ENCODE assay signal across 21 mouse cellular contexts in the genomic region with DNA sequence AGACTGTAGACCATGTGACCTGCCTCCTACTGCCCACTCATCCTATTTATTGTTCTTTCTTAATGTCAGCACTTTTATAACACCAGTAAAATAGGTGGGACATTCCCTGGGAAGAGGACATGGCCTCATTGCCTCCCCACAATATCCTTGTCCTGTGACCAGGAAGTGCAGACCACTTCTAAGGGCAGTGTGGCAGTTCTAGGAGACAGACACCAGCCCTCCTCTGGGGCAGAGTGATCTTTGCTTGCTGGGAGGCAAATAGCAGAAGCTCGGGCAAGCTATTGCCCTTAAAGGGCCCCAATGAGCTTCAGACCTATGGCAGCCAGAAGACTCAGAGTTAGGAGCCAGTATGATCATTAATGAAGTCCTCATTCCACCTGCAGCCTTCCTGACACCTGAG. TPM values are rescaled to one million over a fixed set of nuclear protein-coding genes. Genes with fewer than 3 reads are reported as not detected.
"Had no signal": no experiment of that assay in that cellular context is flagged by ENCODE, and none has a peak within 500 bp of the region (broad histone marks: within the 10 kb centered on the region; RNA-seq: fewer than 3 reads in every experiment).

No protein-coding gene starts in this region.

- H3K27ac ChIP-seq: kidney, embryonic 15.5 days; left cerebral cortex, adult 2 months; limb, embryonic 10.5 days; liver, embryonic 13.5 days; midbrain, embryonic 12.5 days; neural tube, embryonic 15.5 days had no signal

- H3K4me1 ChIP-seq: limb, embryonic 10.5 days; liver, embryonic 13.5 days; midbrain, embryonic 12.5 days; neural tube, embryonic 15.5 days had no signal

- DNase-seq: kidney, adult 2 months; kidney, postnatal 14 days; liver, embryonic 13.5 days; lung, adult 2 months; lung, postnatal 36 days; right cerebral cortex, postnatal 4 days; spleen, adult 18-20 months; thymus, postnatal 4 days had no signal

- H3K9me3 ChIP-seq: kidney, embryonic 15.5 days; limb, embryonic 10.5 days; liver, embryonic 13.5 days; midbrain, embryonic 12.5 days; neural tube, embryonic 15.5 days had no signal

- H3K27me3 ChIP-seq: kidney, embryonic 15.5 days; midbrain, embryonic 12.5 days; neural tube, embryonic 15.5 days had no signal

- H3K4me3 ChIP-seq: kidney, embryonic 15.5 days; left cerebral cortex, adult 2 months; limb, embryonic 10.5 days; liver, embryonic 13.5 days; midbrain, embryonic 12.5 days; myocyte; neural tube, embryonic 15.5 days had no signal

- ATAC-seq: lung, postnatal 0 days had no signal

- H3K36me3 ChIP-seq: limb, embryonic 10.5 days; liver, embryonic 13.5 days; midbrain, embryonic 12.5 days; neural tube, embryonic 15.5 days had no signal

- H3K4me2 ChIP-seq: kidney, embryonic 15.5 days; liver, embryonic 13.5 days; midbrain, embryonic 12.5 days; neural tube, embryonic 15.5 days had no signal

- H3K9ac ChIP-seq: kidney, embryonic 15.5 days; liver, embryonic 13.5 days; midbrain, embryonic 12.5 days; neural tube, embryonic 15.5 days had no signal

RNA-seq across cellular contexts. Expression of gene Pabpn1l, which starts 17.9 kb away (rescaled TPM):
- total RNA-seq: layer of hippocampus, adult 8-10 months; layer of hippocampus, postnatal 14 days; left cerebral cortex, adult 2 months; left cerebral cortex, postnatal 14 days; megakaryocyte-erythroid progenitor cell, adult 5-6 weeks had no signal
- polyA plus RNA-seq: limb, embryonic 10.5 days; liver, embryonic 13.5 days; lung, adult 2 months; lung, postnatal 0 days; midbrain, embryonic 12.5 days; neural tube, embryonic 11.5 days; stomach, embryonic 16.5 days had no signal
